Mouse (Mus musculus): ENCODE measurements around the gene Samd3.

The Samd3 gene

DNA sequence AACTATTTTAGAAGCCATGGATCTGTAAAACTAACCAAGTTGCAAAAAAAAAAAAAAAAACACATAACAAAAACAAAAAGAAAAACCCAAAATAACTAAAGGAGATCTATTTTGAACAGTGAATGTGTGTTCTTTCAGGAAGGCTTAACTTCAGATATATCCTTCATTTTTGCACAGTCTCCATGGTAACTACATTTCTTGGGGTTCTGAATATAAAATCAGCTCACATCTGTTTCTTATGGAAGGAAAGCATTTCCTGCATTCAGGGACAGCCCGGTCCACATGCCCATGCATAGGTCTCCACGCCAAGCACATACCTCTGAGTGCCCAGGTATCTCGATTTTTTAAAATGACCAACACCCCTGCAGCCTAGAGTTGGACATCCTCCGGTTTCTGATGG lies 72.8 kb downstream of the Samd3 start:
- DNase-seq (ENCODE audit: extremely low read depth, low read depth): no peak

DNA sequence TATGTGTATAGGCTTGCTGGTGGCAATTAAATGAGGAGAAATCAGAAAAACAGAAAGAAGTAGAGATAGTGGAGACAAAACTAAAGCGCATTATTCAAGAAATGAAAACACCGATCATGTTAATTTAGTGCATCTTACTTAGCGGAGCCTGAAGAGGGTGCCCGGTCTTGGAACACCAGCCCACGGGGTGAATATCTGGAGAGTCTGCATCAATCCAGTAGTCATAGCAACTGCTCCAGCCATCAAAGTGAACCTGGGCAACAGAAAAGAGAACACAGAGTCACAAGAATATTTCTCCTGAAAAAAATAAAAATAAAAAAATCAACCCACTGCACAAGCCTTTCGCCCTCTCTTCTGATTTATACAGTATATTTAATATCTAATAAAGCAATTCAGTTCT lies 74.0 kb downstream of the Samd3 start:
- DNase-seq (ENCODE audit: extremely low read depth, low read depth): no peak

DNA sequence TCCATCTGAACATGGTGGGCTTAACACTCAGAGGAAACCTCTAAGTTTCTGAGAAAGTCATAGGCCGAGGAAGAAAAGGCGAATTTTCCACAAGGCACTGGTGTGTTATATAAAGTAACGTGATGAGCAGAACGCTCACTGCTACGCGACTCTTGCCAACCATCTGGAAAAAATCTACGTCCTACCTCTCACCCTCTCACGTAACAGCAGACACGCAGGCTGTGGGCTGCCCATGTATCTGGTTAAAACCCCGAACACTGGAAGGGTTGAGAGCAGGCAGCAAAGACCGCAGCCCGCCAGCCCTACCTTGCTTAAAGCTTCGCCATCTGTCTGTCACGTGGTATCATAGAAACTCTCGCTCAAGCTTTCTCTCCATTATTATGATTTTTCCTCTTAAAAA lies 84.8 kb downstream of the Samd3 start:
- DNase-seq (ENCODE audit: extremely low read depth, low read depth): no peak

DNA sequence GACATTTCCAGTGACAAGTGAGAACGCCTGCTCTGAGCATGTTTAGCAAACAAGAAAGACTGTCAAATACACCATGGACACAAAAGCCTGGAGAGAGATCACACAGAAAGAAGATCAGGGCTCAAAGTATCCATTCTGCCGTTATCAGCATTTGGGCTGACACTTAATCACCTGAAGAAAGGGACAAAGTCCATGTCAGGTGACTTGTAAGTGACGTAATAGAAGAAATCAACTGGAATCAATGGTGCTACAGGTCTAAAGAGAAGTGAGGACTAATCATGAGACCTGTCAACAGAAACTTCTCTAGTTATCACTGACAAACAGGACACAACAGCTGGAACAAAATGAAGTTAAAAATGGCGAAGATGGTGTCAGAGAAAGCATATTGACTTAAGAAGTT lies 91.2 kb downstream of the Samd3 start:
- no peak for DNase-seq (ENCODE audit: extremely low read depth, low read depth)

All from MEL-GATA-1-ER (cell line).